Mouse (Mus musculus) CH12.LX (cell line): Measurements from ENCODE around the gene Aurkb. TPM values are rescaled to one million over a fixed set of nuclear protein-coding genes. Genes with fewer than 3 reads are reported as not detected.

Experiments
- DNase-seq: peaks from one replicate; pipeline ENCODE4 v3.0.0-alpha.2; 2013; ENCODE audit errors: extremely low read depth
- H3K27ac ChIP-seq: 2 replicates; pipeline ENCODE4 v1.5.1; 2012; ENCODE audit warnings: low read depth, mild to moderate bottlenecking, control low read depth, moderate library complexity; ENCODE audit not compliant: insufficient read depth
- H3K27me3 ChIP-seq: replicated peaks from 2 replicates; pipeline ENCODE3; 2012; ENCODE audit warnings: inconsistent platforms
- H3K36me3 ChIP-seq, 2 experiments: replicated peaks in 1 of 2; 2 replicates each; pipeline versions ENCODE3 to v1.6.1; 2012; ENCODE audit warnings: inconsistent platforms in 1 of 2, low read length in 1 of 2, mild to moderate bottlenecking in 1 of 2, mixed read lengths in 1 of 2, moderate library complexity in 1 of 2; ENCODE audit not compliant: control insufficient read depth in 1 of 2, insufficient read depth in 1 of 2
- H3K4me1 ChIP-seq, 2 experiments: 2 replicates each; pipeline ENCODE4 v1.6.1; 2012; ENCODE audit warnings: inconsistent platforms in 1 of 2, moderate library complexity in 1 of 2; ENCODE audit not compliant: insufficient read depth in 2 of 2, control insufficient read depth in 1 of 2
- H3K4me2 ChIP-seq: 2 replicates; pipeline ENCODE4 v1.6.1; 2012; ENCODE audit warnings: low read depth, mild to moderate bottlenecking, control low read depth; ENCODE audit not compliant: poor library complexity, insufficient read depth, severe bottlenecking
- H3K4me3 ChIP-seq, 3 experiments: fragments of 150-350 bp in 1 of 3; sonication (generic) in 1 of 3; replicated peaks in 1 of 3; 2 replicates each; pipeline versions ENCODE3 to v1.5.1; 2011 to 2012; ENCODE audit warnings: low read depth in 2 of 3, low read length in 2 of 3, mild to moderate bottlenecking in 2 of 3, moderate library complexity in 2 of 3, control low read depth in 1 of 3, improper control_type of control experiment in 1 of 3, inconsistent platforms in 1 of 3, mixed read lengths in 1 of 3; ENCODE audit not compliant: poor library complexity in 1 of 3
- H3K79me2 ChIP-seq: replicated peaks from 2 replicates; pipeline ENCODE4 v1.6.1; 2012; ENCODE audit warnings: mild to moderate bottlenecking, moderate library complexity; ENCODE audit not compliant: control insufficient read depth, poor library complexity, insufficient read depth, severe bottlenecking; ENCODE audit errors: extremely low read depth
- H3K9ac ChIP-seq: 2 replicates; pipeline ENCODE4 v1.6.1; 2012; ENCODE audit warnings: low read depth, mild to moderate bottlenecking, control low read depth, moderate library complexity; ENCODE audit not compliant: insufficient read depth
- H3K9me3 ChIP-seq: replicated peaks from 2 replicates; pipeline ENCODE3; 2012; ENCODE audit warnings: low read length, inconsistent platforms, mixed read lengths
- BHLHE40 ChIP-seq: IDR thresholded peaks from 2 replicates; pipeline ENCODE4 v1.6.1; 2011; ENCODE audit warnings: mild to moderate bottlenecking, low read depth, low read length, improper control_type of control experiment
- CHD1 ChIP-seq: IDR thresholded peaks from 2 replicates; pipeline ENCODE4 v1.6.1; 2012; ENCODE audit warnings: low read depth, low read length, improper control_type of control experiment, inconsistent platforms
- CHD2 ChIP-seq: IDR thresholded peaks from 2 replicates; pipeline ENCODE4 v1.6.1; 2011; ENCODE audit warnings: low read length, improper control_type of control experiment
- CTCF ChIP-seq, 2 experiments: IDR thresholded peaks in 1 of 2; conservative IDR thresholded peaks in 1 of 2; 2 replicates each; pipeline ENCODE4 v1.5.1; 2011 to 2012; ENCODE audit warnings: low read depth in 2 of 2, low read length in 2 of 2, improper control_type of control experiment in 1 of 2, inconsistent platforms in 1 of 2, mild to moderate bottlenecking in 1 of 2, moderate library complexity in 1 of 2
- E2F4 ChIP-seq: IDR thresholded peaks from 2 replicates; pipeline ENCODE4 v1.6.1; 2011; ENCODE audit warnings: low read depth, low read length, improper control_type of control experiment; ENCODE audit not compliant: insufficient replicate concordance
- EP300 ChIP-seq: IDR thresholded peaks from 2 replicates; pipeline ENCODE4 v1.6.1; 2011; ENCODE audit warnings: low read length, improper control_type of control experiment
- ETS1 ChIP-seq: conservative IDR thresholded peaks from 2 replicates; pipeline ENCODE4 v1.6.1; 2012; ENCODE audit warnings: low read depth, mild to moderate bottlenecking, inconsistent platforms, low read length, improper control_type of control experiment, moderate library complexity
- GABPA ChIP-seq: IDR thresholded peaks from 2 replicates; pipeline ENCODE4 v1.6.1; 2012; ENCODE audit warnings: low read depth, low read length, improper control_type of control experiment, inconsistent platforms; ENCODE audit not compliant: insufficient replicate concordance
- IRF4 ChIP-seq: IDR thresholded peaks from 2 replicates; pipeline ENCODE4 v1.6.1; 2014; ENCODE audit warnings: low read depth, mild to moderate bottlenecking, inconsistent platforms, low read length, improper control_type of control experiment
- JUN ChIP-seq: IDR thresholded peaks from 2 replicates; pipeline ENCODE4 v1.6.1; 2011; ENCODE audit warnings: low read depth, mild to moderate bottlenecking, low read length, improper control_type of control experiment, moderate library complexity; ENCODE audit not compliant: insufficient read depth
- JUND ChIP-seq: conservative IDR thresholded peaks from 2 replicates; pipeline ENCODE4 v1.6.1; 2011; ENCODE audit warnings: low read depth, low read length, improper control_type of control experiment
- KAT2A ChIP-seq: IDR thresholded peaks from 2 replicates; pipeline ENCODE4 v1.6.1; 2012; ENCODE audit warnings: low read length, improper control_type of control experiment, inconsistent platforms; ENCODE audit not compliant: insufficient replicate concordance
- MAFK ChIP-seq: IDR thresholded peaks from 2 replicates; pipeline ENCODE4 v1.6.1; 2011; ENCODE audit warnings: low read length, improper control_type of control experiment; ENCODE audit not compliant: insufficient replicate concordance
- MAX ChIP-seq: IDR thresholded peaks from 2 replicates; pipeline ENCODE4 v1.6.1; 2011; ENCODE audit warnings: low read length, improper control_type of control experiment
- MAZ ChIP-seq: IDR thresholded peaks from 2 replicates; pipeline ENCODE4 v1.6.1; 2012; ENCODE audit warnings: low read depth, mild to moderate bottlenecking, inconsistent platforms, low read length, improper control_type of control experiment, moderate library complexity
- MEF2A ChIP-seq: IDR thresholded peaks from 2 replicates; pipeline ENCODE4 v1.6.1; 2014; ENCODE audit warnings: low read depth, mild to moderate bottlenecking, inconsistent platforms, low read length, improper control_type of control experiment, borderline replicate concordance
- MYC ChIP-seq: IDR thresholded peaks from 2 replicates; pipeline ENCODE4 v1.6.1; 2011; ENCODE audit warnings: low read depth, mild to moderate bottlenecking, improper control_type of control experiment, low read length
- NELFE ChIP-seq: IDR thresholded peaks from 2 replicates; pipeline ENCODE4 v1.6.1; 2011; ENCODE audit warnings: low read depth, low read length, improper control_type of control experiment
- NRF1 ChIP-seq: IDR thresholded peaks from 2 replicates; pipeline ENCODE4 v1.6.1; 2014; ENCODE audit warnings: low read depth, mild to moderate bottlenecking, inconsistent platforms, low read length, improper control_type of control experiment, moderate library complexity
- PAX5 ChIP-seq: IDR thresholded peaks from 2 replicates; pipeline ENCODE4 v1.6.1; 2012; ENCODE audit warnings: low read length, inconsistent platforms, mixed read lengths
- POLR2A ChIP-seq: IDR thresholded peaks from 2 replicates; pipeline ENCODE4 v1.6.1; 2011; ENCODE audit warnings: low read depth, mild to moderate bottlenecking, improper control_type of control experiment, low read length
- RAD21 ChIP-seq: IDR thresholded peaks from 2 replicates; pipeline ENCODE4 v1.6.1; 2011; ENCODE audit warnings: low read depth, mild to moderate bottlenecking, low read length, improper control_type of control experiment, moderate library complexity
- SIN3A ChIP-seq: IDR thresholded peaks from 2 replicates; pipeline ENCODE4 v1.6.1; 2012; ENCODE audit warnings: low read length, improper control_type of control experiment, inconsistent platforms
- SMC3 ChIP-seq: IDR thresholded peaks from 2 replicates; pipeline ENCODE4 v1.6.1; 2011; ENCODE audit warnings: low read depth, low read length, improper control_type of control experiment
- TBP ChIP-seq: conservative IDR thresholded peaks from 2 replicates; pipeline ENCODE4 v1.6.1; 2011; ENCODE audit warnings: low read depth, low read length, improper control_type of control experiment
- TCF12 ChIP-seq: IDR thresholded peaks from 2 replicates; pipeline ENCODE4 v1.6.1; 2014; ENCODE audit warnings: low read depth, mild to moderate bottlenecking, inconsistent platforms, low read length, improper control_type of control experiment
- UBTF ChIP-seq: IDR thresholded peaks from 2 replicates; pipeline ENCODE4 v1.6.1; 2012; ENCODE audit warnings: low read depth, mild to moderate bottlenecking, inconsistent platforms, low read length, improper control_type of control experiment, moderate library complexity
- USF1 ChIP-seq: IDR thresholded peaks from 2 replicates; pipeline ENCODE4 v1.6.1; 2014; ENCODE audit warnings: low read depth, mild to moderate bottlenecking, inconsistent platforms, low read length, improper control_type of control experiment
- USF2 ChIP-seq: conservative IDR thresholded peaks from 2 replicates; pipeline ENCODE4 v1.6.1; 2011; ENCODE audit warnings: low read depth, low read length, improper control_type of control experiment
- ZC3H11A ChIP-seq: IDR thresholded peaks from 2 replicates; pipeline ENCODE4 v1.6.1; 2012; ENCODE audit warnings: low read depth, mild to moderate bottlenecking, inconsistent platforms, low read length, improper control_type of control experiment
- ZKSCAN1 ChIP-seq: IDR thresholded peaks from 2 replicates; pipeline ENCODE4 v1.6.1; 2012; ENCODE audit warnings: low read depth, inconsistent platforms, low read length, improper control_type of control experiment, borderline replicate concordance
- ZMIZ1 ChIP-seq: IDR thresholded peaks from 2 replicates; pipeline ENCODE4 v1.6.1; 2012; ENCODE audit warnings: low read depth, mild to moderate bottlenecking, inconsistent platforms, low read length, improper control_type of control experiment
- ZNF384 ChIP-seq: IDR thresholded peaks from 2 replicates; pipeline ENCODE4 v1.6.1; 2012; ENCODE audit warnings: low read depth, low read length, improper control_type of control experiment, inconsistent platforms
- dilution Hi-C: fragments of 300-500 bp; cut with MboI; formaldehyde crosslinking; loops from 2 replicates; pipeline ENCODE4 v1.14.3; 2020; ENCODE audit warnings: low sequenced_read_pairs; ENCODE audit not compliant: extremely low pct_unique_long_range_greater_than_20kb, extremely low pct_ligation_motif_present
- in situ Hi-C: fragments of 300-500 bp; cut with MboI; formaldehyde crosslinking; loops from 3 replicates; pipeline ENCODE4 v1.14.3; 2019; ENCODE audit warnings: low sequenced_read_pairs, low pct_ligation_motif_present, low pct_unique_long_range_greater_than_20kb, mixed read lengths
- polyA plus RNA-seq: library from polyadenylated mRNA; unstranded; fragments of >175 nt; gene quantifications from 2 replicates; pipeline ENCODE4 v1.2.1, GENCODE M21; 2012; ENCODE audit warnings: low read depth; ENCODE audit not compliant: insufficient read length
- total RNA-seq, 2 experiments: library from RNA; depleted of rRNA; stranded (reverse); fragments of 300-350 nt in 1 of 2; fragments of >200 nt in 1 of 2; gene quantifications; 2 replicates each; pipeline ENCODE4 v1.2.3; 2012 to 2014

The Aurkb gene
- total and polyA plus RNA-seq, 3 experiments = 170 to 200 (median 190) TPM

GRCm38 (mm10) chr11:69035411-69035810 lies 10.0 kb upstream of the Aurkb start:
- H3K27me3 ChIP-seq = no peaks in the 10 kb centered on the region
- DNase-seq = no peak
- peak overlapping the region; percentile 30; the same call in 1 of the 2 replicates for H3K4me2 ChIP-seq
- H3K4me1 ChIP-seq = peaks cover 18 to 32% of the 10 kb centered on the region in 2 experiments
- 0 out of 2 replicates have a peak overlapping the region, but pooled peaks have one; percentile 0 for H3K27ac ChIP-seq
- H3K4me3 ChIP-seq = no peak overlapping the region
- dilution Hi-C loops = no loop called here
- H3K36me3 ChIP-seq = peaks cover 53 to 59% of the 10 kb centered on the region in 2 experiments
- no peaks in the 10 kb centered on the region for H3K9me3 ChIP-seq
- in situ Hi-C loops = no loop called here
- no peak overlapping the region for H3K9ac ChIP-seq
- no peaks in the 10 kb centered on the region for H3K79me2 ChIP-seq
- TF ChIP-seq MEF2A (no peak), EP300 (no peak), GABPA (no peak), USF1 (no peak), IRF4 (no peak), TCF12 (no peak), MYC (no peak), NRF1 (no peak), USF2 (no peak), SMC3 (no peak)

- Histone ChIP-seq H3K27me3 (no peaks in the 10 kb centered on the region), H3K4me2 (peak overlapping the region; percentile 87), H3K36me3 (peaks cover 48 to 55% of the 10 kb centered on the region in 2 experiments), H3K4me3 (peak overlapping the region in 1 of 3 experiments; percentile 65), H3K27ac (peak overlapping the region; percentile 13; the same call in 1 of the 2 replicates), H3K9me3 (no peaks in the 10 kb centered on the region), H3K79me2 (no peaks in the 10 kb centered on the region), H3K9ac (no peak overlapping the region), H3K4me1 (peaks cover 18 to 32% of the 10 kb centered on the region in 2 experiments)
- dilution Hi-C loops (no loop called here), in situ Hi-C loops (no loop called here)
- peak; percentile 96 for DNase-seq
- TF ChIP-seq ZMIZ1 (no peak), ZNF384 (no peak), MAZ (no peak), ZC3H11A (no peak), SIN3A (no peak), E2F4 (no peak), PAX5 (no peak), CTCF (conservative IDR thresholded peaks at IDR 0.05 in 1 of 2, IDR thresholded peaks at IDR 0.05 in 1 of 2; ENCODE audit: low read depth in 2 of 2, low read length in 2 of 2) (peak in 1 of 2 experiments; percentile 56; a peak in 2 of 4 replicates), JUND (no peak), MYC (no peak), IRF4 (no peak), JUN (no peak), NELFE (no peak), MAX (no peak), ETS1 (no peak), NRF1 (no peak), USF2 (no peak), MAFK (no peak), CHD2 (no peak), RAD21 (no peak), ZKSCAN1 (no peak), POLR2A (peak; percentile 38; the same call in 1 of the 2 replicates), SMC3 (no peak), TBP (peak; percentile 62; the same call in 1 of the 2 replicates), EP300 (no peak), CHD1 (no peak), UBTF (peak; percentile 63; the same call in 1 of the 2 replicates), KAT2A (no peak), BHLHE40 (no peak), TCF12 (no peak)
Measured at GRCm38 (mm10) chr11:69035849-69036248, 9.6 kb upstream of the Aurkb start.
